Mouse (Mus musculus) embryo, embryonic 11.5 days (tissue): Measurements from ENCODE around the gene Emc7.

ENCODE experiments used
- DNase-seq: peaks from one replicate; pipeline ENCODE4 v3.0.0-alpha.2; 2012; ENCODE audit warnings: low read depth, low spot score

Emc7 gene

DNA sequence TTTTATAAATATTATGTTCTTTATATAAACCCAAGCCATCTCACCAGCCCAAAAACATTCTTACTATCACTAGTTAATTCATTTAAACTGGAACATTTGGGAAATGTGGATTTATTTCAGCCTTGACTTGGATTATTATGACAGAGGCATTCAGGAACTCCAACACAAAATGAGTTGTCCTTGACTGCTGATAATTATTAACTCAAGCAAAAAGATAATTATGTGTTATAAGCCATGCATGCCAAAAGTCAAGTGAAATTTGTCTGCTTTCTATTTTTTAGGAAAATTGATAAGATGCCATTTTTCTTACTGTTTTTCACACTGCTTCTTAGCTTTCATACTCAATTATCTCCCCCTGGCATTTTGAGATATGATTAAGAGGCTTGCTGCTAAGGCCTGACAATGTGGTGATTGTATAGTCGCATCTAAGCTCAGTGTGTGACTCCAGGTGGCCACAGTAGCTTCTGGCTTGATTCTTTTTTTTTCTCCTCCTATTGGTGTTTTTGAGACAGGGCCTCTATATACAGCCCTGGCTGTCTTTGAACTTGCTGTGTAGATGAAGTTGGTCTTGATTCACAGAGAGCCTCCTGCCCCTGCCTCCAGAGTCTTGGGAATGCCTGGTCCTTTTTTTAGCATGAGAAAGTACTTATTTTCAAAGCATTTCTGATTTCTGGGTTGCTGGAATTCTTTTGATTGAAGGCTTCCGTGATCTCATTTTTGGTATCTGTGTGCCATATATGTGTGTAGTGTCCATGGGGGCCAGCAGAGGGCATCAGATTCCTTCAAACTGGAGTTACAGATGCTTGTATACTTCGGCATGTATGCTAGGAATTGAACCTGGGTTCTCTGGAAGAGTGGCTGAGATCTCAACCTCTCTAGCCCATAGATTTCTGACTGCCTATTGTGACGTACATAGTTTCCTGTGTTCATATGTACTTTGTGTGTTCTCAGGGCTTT lies 66.0 kb downstream of the Emc7 start:
- no peak for DNase-seq
